ENCODE assay signal across 11 mouse cellular contexts in genomic region chr12:108078122-108078752, GRCm38 (mm10).
DNase-seq lines count a peak whose midpoint lies in the region; ATAC-seq and TF ChIP-seq lines count a peak whose summit lies in the region.
"Had no signal": no experiment of that assay in that cellular context is flagged by ENCODE, and none has a peak within 500 bp of the region (broad histone marks: within the 10 kb centered on the region; RNA-seq: fewer than 3 reads in every experiment).

No protein-coding gene starts in this region.

- TF ChIP-seq POLR2A in liver, adult 2 months (IDR thresholded peaks at IDR 0.05; ENCODE audit: extremely low read depth, insufficient read depth, low read length): no peak

- TF ChIP-seq CTCF in liver, adult 2 months (IDR thresholded peaks at IDR 0.05; ENCODE audit: low read depth, low read length): peak; percentile 15; the same call in 1 of the 2 replicates
- TF ChIP-seq CTCF in forebrain, postnatal 0 days (IDR thresholded peaks at IDR 0.05; ENCODE audit: low read depth): peak; percentile 21; the same call in 1 of the 2 replicates

- H3K9ac ChIP-seq in liver, adult 2 months (ENCODE audit: low read depth, low read length): no peak overlapping the region
- no peak overlapping the region for H3K9ac ChIP-seq in liver, embryonic 11.5 days (ENCODE audit: low read depth, low read length)
- no peak overlapping the region for H3K9ac ChIP-seq in forebrain, postnatal 0 days
- H3K9ac ChIP-seq in liver, embryonic 15.5 days: no peak overlapping the region

- H3K4me1 ChIP-seq in liver, adult 2 months (ENCODE audit: control insufficient read depth, insufficient read depth, low read length): no peaks in the 10 kb centered on the region
- H3K4me1 ChIP-seq in liver, embryonic 11.5 days (replicated peaks; ENCODE audit: control insufficient read depth, insufficient read depth, low read length): no peaks in the 10 kb centered on the region
- H3K4me1 ChIP-seq in forebrain, postnatal 0 days (ENCODE audit: insufficient read depth): peaks cover 11% of the 10 kb centered on the region; the same call in 1 of the 2 replicates
- no peaks in the 10 kb centered on the region for H3K4me1 ChIP-seq in liver, embryonic 15.5 days (replicated peaks)

- DNase-seq in adrenal gland, postnatal 14 days: peak; percentile 27
- no peak for DNase-seq in adrenal gland, adult 8-10 months
- DNase-seq in liver, adult 2 months (ENCODE audit: extremely low read depth, low read depth, low spot score): no peak
- DNase-seq in liver, embryonic 11.5 days (ENCODE audit: low spot score): no peak
- DNase-seq in forebrain, postnatal 0 days: peak; percentile 71
- no peak for DNase-seq in heart, adult 18-20 months
- DNase-seq: left cerebral cortex, postnatal 4 days; thymus, postnatal 14 days had no signal

- H3K36me3 ChIP-seq in liver, adult 2 months (ENCODE audit: control insufficient read depth, insufficient read depth, low read length): no peaks in the 10 kb centered on the region
- H3K36me3 ChIP-seq in liver, embryonic 11.5 days (ENCODE audit: control insufficient read depth, insufficient read depth, low read length): no peaks in the 10 kb centered on the region
- H3K36me3 ChIP-seq in forebrain, postnatal 0 days (ENCODE audit: insufficient read depth): no peaks in the 10 kb centered on the region
- H3K36me3 ChIP-seq in liver, embryonic 15.5 days (replicated peaks): no peaks in the 10 kb centered on the region

- no peak overlapping the region for H3K4me3 ChIP-seq in liver, adult 2 months (ENCODE audit: insufficient read depth, low read depth, low read length)
- no peak overlapping the region for H3K4me3 ChIP-seq in liver, embryonic 11.5 days (ENCODE audit: low read depth, low read length)
- H3K4me3 ChIP-seq in forebrain, postnatal 0 days (ENCODE audit: low read depth, low read length): no peak overlapping the region
- H3K4me3 ChIP-seq in liver, embryonic 15.5 days (replicated peaks): no peak overlapping the region

- no peak overlapping the region for H3K27ac ChIP-seq in liver, adult 2 months (replicated peaks; ENCODE audit: insufficient read depth, low read depth, low read length)
- H3K27ac ChIP-seq in liver, embryonic 11.5 days (ENCODE audit: low read depth, low read length): no peak overlapping the region
- H3K27ac ChIP-seq in forebrain, postnatal 0 days (ENCODE audit: low read depth, low read length): peak overlapping the region; percentile 69
- no peak overlapping the region for H3K27ac ChIP-seq in liver, embryonic 15.5 days (replicated peaks)

- no peak for ATAC-seq in liver, embryonic 11.5 days (replicated peaks; ENCODE audit: low FRiP score)
- ATAC-seq in forebrain, postnatal 0 days: peak; percentile 80
- ATAC-seq in liver, embryonic 15.5 days (ENCODE audit: insufficient read depth): peak; percentile 9; the same call in 1 of the 2 replicates
- ATAC-seq in erythroid progenitor cell, adult 5-6 weeks (replicated peaks; ENCODE audit: low FRiP score, poor library complexity, severe bottlenecking): no peak

- H3K4me2 ChIP-seq in liver, embryonic 11.5 days: no peak overlapping the region
- no peak overlapping the region for H3K4me2 ChIP-seq in forebrain, postnatal 0 days (ENCODE audit: low read depth)
- H3K4me2 ChIP-seq in liver, embryonic 15.5 days: no peak overlapping the region
- H3K4me2 ChIP-seq: midbrain, embryonic 11.5 days had no signal

- H3K9me3 ChIP-seq in liver, embryonic 11.5 days (ENCODE audit: control insufficient read depth, low read length): no peaks in the 10 kb centered on the region
- H3K9me3 ChIP-seq in forebrain, postnatal 0 days (ENCODE audit: low read length): no peaks in the 10 kb centered on the region
- no peaks in the 10 kb centered on the region for H3K9me3 ChIP-seq in liver, embryonic 15.5 days (replicated peaks)

- H3K79me2 ChIP-seq in liver, adult 2 months (ENCODE audit: control insufficient read depth, insufficient read depth, low read length): no peaks in the 10 kb centered on the region

- no peaks in the 10 kb centered on the region for H3K27me3 ChIP-seq in liver, adult 2 months (ENCODE audit: control insufficient read depth, insufficient read depth, low read length)
- H3K27me3 ChIP-seq in liver, embryonic 11.5 days (replicated peaks; ENCODE audit: control insufficient read depth, insufficient read depth, low read length): no peaks in the 10 kb centered on the region
- no peaks in the 10 kb centered on the region for H3K27me3 ChIP-seq in forebrain, postnatal 0 days (ENCODE audit: insufficient read depth, low read length)
- no peaks in the 10 kb centered on the region for H3K27me3 ChIP-seq in liver, embryonic 15.5 days

- 76% methylated on average over 10 of the region's 10 CpGs for WGBS in liver, adult 2 months
- 72% methylated on average over 10 of the region's 10 CpGs for WGBS in liver, embryonic 11.5 days
- WGBS in forebrain, postnatal 0 days: 49% methylated on average over 10 of the region's 10 CpGs
- WGBS in liver, embryonic 15.5 days (ENCODE audit: insufficient replicate concordance): 51% methylated on average over 10 of the region's 10 CpGs

Comparison
In these comparisons a context has a peak if more than half of its experiments do, and no peak if none do; other contexts are left out.
1. DNase-seq: peak in adrenal gland, postnatal 14 days (single experiment) and forebrain, postnatal 0 days (single experiment); none in adrenal gland, adult 8-10 months (single experiment), liver, adult 2 months (single experiment), liver, embryonic 11.5 days (single experiment) and heart, adult 18-20 months (0 of 2).
2. ATAC-seq: peak in forebrain, postnatal 0 days (single experiment) and liver, embryonic 15.5 days (single experiment); none in liver, embryonic 11.5 days (single experiment) and erythroid progenitor cell, adult 5-6 weeks (single experiment).